Mouse (Mus musculus): ENCODE data around the gene Wdr24.

The Wdr24 gene

DNA sequence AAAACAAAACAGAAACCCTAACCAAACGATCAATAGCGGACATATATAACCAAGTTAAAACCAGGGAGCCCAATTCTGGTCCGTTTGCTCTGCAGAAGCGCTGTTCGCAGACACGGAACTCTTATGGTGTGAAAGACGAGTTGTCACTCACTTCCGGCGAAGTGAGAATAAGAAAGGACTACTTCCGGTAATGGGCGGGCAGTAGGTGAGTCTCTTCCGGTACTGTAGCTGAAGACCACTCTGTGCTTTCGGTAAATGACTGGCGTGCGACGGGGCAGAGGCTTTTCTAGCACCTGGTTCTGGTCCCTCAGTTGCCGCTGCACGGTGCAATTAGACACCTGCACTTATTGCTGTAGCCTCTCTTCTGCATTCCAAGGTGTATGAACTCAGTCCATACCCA lies at the start of gene Wdr24:
Gene Wdr24 (plus strand): TSS at position 176 of the 400 bp plus-strand sequence.
- DNase-seq (ENCODE audit: extremely low read depth, low read depth, low spot score): no peak

DNA sequence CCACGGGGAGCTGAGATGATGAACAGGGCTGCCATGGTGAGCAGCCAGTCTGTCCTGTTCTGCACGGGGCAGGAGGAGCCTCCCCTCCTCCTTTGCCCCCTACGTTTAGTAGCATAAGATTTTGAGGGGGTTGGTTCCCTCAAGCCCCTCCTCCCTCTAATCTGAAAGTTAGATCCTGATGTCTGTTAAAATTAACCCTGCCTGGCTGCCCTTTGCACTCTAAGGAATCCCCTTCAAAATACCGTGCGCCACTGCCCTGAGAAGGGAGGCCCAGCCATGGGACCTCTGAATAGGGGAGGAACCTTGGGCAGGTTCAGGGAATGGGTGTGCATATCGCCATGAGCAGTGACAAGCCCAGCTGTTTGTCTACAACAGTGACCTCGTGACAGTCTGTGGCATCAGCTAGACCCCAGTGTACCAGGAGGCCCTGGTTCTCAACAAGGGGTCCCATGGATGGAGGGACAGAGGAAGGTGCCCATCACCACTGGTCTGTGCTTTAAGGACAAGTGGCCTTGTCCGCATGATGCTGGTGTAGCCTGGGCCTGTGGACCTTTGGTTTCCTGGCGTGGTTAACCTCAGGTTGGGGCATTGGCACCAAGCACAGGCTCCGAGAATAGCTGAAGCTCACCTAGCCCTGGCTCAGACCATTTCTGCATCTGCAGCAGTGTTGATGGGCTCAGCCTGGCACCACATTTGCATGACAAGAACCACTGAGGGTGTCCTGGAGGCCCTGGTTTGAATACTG lies 47.9 kb upstream of the Wdr24 start:
- no peak for DNase-seq (ENCODE audit: extremely low read depth, low read depth, low spot score)

DNA sequence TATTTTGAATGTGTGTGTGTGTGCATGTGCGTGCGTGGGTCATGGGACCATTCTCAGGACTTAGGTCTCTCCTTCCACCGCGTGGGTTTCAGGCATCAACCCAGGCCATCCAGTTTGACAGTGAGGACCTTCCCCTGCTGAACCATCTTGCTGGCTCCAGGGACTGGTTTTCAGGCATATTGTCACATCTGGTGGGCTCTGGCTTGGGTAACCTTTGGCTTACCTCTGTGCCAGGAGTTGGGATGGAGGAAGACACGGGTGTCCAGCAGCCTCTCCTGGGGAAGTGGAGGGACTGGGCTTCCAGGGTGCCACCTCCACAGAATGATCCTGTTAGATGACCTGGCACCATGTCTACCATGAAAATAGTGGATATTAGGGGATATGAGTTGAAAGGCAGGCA lies 45.5 kb upstream of the Wdr24 start:
- DNase-seq (ENCODE audit: extremely low read depth, low read depth, low spot score): no peak

DNA sequence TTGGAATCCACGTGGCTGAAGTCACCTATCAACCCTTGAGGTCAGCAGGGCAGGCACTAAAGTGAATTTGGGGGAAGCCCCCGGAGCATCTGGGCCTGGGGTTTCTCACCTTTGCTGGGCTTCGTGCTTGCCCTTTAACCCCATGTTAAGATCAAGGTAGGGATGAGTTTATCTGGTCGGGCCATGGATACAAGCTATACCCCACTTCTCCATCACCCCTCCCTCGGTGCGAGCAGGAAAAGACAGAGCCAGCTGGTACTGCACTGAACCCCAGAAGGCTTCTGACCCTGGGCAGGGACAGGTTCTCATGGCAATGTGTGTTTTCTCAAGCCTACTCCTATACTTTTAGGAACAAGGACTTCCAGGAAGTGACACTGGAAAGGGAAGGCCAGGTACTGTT lies 42.1 kb upstream of the Wdr24 start:
- DNase-seq (ENCODE audit: extremely low read depth, low read depth, low spot score): no peak

DNA sequence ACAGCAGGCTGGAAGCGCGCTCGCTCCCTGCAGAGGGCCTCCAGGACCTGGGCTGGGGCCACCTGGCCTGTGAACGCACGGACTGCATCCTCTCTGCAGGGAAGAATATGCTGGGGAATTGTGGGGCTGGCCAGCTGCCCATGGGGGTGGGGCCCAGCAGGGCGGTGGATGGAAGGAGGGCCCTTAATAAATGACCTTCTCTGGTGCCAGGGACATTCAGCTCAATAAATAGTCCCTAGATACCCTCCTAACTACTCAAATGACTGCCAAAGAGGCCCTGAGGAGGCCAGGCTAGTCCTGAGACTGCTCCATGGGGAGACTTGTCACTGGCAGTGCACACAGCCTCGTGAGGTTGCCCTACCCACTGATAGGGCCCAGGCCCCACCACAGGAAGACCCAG lies 40.3 kb upstream of the Wdr24 start:
- DNase-seq (ENCODE audit: extremely low read depth, low read depth, low spot score): no peak

DNA sequence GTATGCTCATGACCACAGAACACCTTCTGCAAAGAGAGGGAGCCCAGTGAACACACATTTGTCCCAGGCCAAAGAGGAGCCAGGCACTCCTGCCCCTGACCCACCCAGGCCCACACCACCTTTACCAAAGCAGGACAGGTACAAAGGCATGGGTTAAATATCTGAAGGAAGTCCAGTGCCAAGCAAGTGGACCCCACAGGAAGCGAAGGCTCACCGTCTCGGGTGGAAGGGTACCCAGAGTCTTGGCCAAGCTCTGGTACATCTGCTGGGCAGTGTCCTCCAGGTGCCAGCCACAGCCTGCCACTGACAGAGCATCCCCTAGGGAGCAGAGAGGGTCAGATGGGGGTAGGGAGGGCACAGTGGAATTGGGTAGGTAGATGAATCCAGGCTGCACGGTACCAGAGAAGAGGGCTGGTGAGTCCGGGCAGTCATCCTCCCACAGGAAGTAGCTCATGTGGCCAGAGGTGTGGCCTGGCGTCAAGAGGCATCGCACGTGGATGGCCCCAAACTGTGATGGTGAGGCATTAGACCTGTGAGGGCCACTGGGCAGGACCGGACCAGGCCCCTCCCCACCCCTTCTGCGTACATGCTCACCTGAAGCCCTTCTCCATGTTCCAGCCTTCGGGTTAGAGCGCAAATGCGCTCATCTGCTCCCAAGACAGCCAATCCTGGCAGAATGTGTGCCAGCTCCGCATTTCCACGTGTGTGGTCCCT lies 39.4 kb upstream of the Wdr24 start:
- no peak for DNase-seq (ENCODE audit: extremely low read depth, low read depth, low spot score)

DNA sequence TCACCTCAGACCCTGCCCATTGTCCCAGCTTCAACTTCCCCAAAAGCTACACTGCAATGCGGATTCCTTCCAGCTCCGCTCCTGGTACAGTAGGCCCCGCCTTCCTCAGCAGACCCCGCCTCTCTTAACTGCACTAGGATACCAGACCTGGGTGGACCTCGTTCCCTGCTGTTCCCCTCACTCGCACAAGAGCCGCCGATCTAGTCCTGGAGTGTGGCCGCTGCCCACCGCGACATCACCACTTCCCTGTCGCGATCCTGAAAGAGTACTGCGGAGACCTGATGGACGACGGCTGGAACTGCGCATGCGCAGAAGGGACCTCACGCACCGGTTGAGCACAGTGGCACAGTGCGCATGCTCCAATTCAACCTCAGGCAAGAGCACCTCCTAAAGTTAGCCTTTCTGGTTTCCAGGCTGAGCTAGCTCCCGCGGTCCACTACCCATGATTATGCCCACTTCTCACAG lies 38.1 kb upstream of the Wdr24 start, which contains the start of gene Haghl:
Gene Haghl (minus strand): TSS at position 393 of the 465 bp plus-strand sequence.
- DNase-seq (ENCODE audit: extremely low read depth, low read depth, low spot score): no peak

DNA sequence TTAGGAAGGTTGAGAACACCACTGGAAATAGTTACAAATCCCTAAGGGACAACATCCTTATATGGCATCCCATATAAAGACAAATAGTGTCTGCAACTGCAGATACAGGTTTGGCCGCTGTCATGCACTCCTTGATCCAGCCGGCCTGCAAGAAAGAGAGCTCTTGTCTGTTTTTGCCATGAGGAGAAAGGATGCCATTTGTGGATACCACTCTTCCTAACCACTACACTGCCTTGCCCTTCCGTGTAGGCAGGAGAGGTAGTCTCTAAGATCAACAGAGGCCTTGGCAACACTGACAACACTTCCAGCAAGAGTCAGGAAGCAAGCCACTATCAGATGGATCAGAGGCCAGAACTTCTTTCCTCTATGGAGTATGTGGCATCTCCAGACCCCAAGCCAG lies 37.1 kb upstream of the Wdr24 start, which contains the start of gene Ccdc78:
Gene Ccdc78 (plus strand): TSS at position 301 of the 400 bp plus-strand sequence.
- DNase-seq (ENCODE audit: extremely low read depth, low read depth, low spot score): no peak

DNA sequence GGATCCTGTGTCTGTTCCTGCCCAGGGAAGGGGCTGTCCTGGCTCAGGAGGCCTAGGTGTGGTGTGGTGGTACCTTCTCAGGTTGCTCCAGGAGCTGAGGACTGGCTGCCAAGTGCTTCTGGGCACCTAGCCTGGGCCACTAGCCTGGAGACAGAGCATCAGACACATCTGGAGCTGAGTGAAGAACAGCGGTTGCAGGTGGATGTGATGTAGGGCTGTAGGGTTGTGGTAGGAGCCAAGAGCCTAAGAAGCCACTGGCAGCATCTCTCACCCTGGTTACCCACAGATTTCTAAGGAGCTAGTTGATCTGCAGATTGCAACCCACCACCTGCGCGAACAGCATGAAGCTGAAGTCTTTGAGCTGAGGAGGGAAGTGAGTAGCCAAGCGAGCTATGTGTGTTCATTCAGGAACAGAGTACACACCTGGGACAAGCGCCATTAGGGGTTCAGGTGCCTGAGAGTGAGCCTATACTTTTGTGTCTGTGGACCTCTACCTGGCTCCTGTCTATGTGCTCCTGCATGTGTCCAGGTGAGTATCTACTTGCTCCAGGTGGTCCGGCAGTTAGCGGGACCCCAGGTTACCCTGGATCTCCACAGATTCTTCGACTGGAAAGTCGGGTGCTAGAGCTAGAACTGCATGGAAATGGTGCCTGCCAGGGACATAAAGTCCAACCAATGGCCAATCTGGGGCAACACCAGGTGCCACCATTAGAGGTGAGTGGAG lies 36.5 kb upstream of the Wdr24 start:
- DNase-seq (ENCODE audit: extremely low read depth, low read depth, low spot score): no peak

DNA sequence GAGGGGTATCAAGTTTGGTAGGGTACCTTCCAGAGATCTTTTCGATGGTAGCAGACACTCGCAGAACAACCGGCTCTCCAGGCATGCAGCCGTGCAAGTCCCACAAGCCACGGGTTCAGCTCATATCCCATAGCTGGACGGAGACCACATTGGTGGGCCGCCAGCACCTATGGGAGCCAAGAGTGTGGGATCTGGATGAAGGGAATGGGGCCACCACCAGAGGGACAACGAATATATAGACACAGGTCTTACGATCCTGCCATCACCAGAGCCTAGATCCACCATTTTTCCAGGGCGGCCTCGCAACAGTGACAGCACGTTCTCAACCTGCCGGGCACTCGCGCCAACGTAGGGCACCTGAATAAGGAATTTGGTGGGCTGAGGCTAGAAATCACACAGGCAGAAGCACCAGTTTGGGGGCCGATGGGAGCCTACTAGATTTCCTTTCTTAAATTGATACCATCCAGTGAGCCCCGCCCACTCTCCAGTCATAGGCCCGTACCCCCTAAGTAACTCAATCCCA lies 32.0 kb upstream of the Wdr24 start:
- no peak for DNase-seq (ENCODE audit: extremely low read depth, low read depth, low spot score)

DNA sequence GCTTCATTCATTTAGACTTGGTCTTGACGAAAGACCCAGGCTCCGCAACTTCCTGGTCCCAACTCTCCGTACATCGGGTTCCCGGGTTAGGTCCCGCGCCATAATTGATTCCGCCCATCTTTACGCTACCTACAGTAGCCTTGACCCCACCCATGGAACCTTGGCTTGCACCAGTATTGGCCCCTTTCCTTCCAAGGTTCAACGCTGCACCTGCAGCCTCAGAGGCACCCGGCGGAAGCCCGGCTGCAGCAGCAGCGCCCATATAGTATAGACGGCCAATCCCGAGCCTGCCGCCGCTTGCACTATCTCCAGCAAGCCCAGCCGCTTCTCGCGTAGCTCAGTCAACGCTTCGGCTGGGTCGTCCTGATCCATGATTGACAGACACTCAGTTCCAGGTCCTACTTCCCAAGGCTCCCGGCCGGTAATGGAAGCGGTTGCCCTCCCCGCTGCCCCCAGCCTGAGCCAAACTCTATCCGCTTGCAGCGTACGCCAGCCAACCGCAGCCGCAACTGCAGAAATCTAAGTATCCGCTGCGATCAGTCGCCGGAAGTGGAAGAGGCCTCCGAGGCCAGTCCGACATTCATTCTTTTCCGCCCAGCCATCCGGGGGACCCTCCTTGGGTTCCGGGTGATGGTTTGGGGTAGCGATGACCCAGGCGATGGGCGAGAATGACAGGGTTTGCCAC lies 31.4 kb upstream of the Wdr24 start:
- peak; percentile 19 for DNase-seq (ENCODE audit: extremely low read depth, low read depth, low spot score)

DNA sequence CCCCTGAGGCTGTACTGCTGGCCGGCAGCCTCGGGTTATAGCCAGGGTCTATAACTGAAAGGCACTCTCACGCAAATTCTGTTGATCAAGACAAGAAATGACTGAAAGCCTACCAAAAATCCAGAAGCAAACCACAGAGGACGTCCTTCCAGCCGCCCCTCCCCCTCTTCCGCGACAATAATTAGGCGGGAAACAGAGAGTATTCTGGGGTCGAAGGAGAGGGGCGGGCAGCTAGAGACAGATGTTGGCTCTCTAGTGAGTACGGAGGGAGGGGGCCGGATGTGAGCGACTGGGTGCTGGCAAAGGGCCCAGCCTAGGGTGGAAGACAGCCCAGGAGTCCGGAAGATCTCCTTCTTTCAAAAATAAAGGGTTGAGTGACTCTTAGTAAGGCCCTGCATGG lies 30.8 kb upstream of the Wdr24 start, which contains the start of gene Fam173a:
Gene Fam173a (minus strand): TSS at position 287 of the 400 bp plus-strand sequence.
- DNase-seq (ENCODE audit: extremely low read depth, low read depth, low spot score): no peak

DNA sequence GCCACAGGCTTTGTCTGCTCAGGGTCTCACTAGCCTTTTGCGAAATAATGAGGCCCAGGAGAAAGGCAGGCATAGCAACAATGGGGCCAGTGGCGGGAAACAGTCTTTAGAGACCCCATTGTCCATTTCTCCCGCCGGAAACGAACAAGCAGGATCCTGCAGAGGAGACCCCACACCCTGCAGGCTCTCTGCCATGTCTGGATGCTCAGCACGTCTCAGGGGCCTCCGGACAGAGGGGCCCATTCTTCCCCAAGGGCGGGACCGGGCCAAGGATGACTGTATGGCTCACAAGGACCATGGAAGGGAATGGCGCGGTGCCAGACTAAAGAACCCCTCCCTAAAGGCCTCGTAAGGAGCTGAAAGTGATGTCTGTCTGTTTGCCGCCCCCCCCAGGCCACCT lies 29.2 kb upstream of the Wdr24 start:
- DNase-seq (ENCODE audit: extremely low read depth, low read depth, low spot score): no peak

DNA sequence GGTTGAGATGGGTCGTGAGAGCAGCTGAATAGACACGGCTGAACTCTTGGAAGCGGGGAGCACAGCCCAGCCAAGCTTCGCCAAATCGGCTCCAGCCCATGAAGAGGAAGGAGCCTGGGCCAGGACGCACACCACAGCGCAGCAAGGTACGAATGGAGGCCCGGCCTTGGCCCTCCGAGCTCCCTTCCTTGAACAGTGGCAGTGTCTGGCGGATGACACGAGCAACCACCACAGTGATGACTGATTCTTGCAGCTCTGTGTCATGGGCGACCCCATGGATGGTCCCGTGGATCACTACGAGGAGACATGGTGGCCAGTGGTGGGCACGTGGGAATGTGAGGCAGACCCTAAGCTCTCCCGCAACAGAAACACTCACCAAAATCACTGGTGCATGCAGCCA lies 28.4 kb upstream of the Wdr24 start:
- DNase-seq (ENCODE audit: extremely low read depth, low read depth, low spot score): no peak

DNA sequence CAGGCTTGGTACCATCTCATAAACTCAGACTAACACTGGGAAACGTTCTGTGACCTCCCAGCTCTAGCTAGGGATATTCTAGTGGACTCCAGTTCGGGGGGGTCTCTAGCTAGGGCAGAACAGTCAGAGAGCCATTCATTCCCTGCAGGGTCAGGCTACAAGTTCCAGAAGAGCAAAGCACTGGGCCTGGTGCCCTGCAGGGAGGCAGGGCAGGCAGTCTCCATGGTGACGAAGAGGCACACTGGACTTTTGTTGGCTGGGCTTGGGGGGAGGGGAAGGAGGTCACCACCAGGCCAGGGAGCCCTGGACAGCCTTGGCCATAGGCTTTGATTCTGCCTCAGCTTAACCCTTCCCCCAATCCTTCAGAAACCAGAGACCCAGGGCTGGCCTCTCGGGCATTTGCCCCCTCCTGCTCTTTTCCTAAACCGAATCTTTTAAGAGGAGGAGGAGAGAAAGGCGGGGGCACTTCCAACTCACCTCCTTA lies 27.8 kb upstream of the Wdr24 start, which contains the start of gene AC134908.4:
Gene AC134908.4 (minus strand): TSS at position 51 of the 484 bp plus-strand sequence.
- DNase-seq (ENCODE audit: extremely low read depth, low read depth, low spot score): no peak

DNA sequence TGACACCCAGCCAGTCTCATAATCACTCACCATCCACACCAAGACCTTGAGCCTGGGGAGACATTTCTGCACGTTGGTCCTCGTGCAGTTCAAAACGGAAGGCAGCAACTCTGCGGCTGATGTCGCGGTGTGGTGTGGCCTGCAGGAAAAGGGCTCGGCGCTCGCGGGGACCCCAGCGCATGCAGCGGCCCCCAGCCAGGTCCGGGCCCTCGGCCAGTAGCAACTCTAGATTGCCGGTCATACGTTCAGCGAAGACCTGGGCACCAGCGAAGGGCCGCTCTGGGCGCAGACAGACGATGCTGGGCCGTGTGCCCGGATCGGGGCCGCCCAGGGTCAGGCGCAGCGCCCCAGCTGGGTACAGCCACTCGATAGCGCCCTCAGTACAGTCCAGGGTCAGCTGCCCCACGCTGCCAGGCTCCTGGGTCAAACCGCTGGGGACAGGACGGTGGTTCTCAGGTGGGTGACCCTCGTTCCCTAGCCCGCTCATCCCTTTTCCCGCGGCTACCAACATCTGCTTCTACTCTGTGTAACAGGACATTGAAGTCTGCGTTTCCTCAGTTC lies 27.1 kb upstream of the Wdr24 start:
- DNase-seq (ENCODE audit: extremely low read depth, low read depth, low spot score): no peak

DNA sequence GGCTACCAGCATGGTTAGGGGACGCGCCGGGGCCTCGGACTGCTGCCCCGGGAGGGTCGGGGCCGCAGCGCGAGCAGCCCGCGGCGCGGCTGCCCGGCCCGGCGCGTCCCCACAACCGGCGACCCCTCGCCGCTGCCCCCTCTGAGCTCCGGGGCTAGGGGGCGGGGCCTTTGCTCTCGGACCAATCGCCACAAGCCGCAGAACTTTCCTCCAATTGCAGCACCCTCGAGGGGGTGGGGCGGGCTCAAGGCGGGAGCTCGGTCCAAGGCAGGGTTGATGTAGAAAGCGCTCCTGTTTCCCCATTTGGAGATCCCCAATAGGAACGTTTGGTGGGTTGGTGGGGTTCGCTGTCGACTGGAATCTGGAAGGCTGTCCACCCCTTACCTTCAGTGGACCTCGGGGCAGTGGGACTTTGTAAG lies 26.5 kb upstream of the Wdr24 start, which contains the start of gene Metrn:
Gene Metrn (minus strand): TSS at position 186 of the 419 bp plus-strand sequence.
- no peak for DNase-seq (ENCODE audit: extremely low read depth, low read depth, low spot score)

DNA sequence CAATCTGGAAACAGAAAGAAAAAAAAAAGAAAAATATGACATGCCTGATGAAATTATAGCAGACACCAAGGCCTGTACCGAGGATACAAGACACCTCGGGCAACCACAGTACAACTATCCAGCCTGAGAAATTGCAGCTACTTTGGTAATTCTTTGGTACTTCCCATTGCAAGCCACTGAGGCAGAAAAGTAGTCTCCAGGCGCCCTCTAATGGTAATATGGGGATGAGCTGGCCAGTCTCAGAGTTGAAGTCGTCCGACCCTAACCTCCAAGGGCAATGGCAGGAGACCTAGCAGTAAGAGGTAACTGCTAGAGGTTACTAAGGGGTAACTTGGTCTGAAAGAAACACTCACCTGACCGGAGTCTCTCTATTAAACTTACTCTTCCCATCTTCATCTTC lies 22.4 kb upstream of the Wdr24 start:
- no peak for DNase-seq (ENCODE audit: extremely low read depth, low read depth, low spot score)

DNA sequence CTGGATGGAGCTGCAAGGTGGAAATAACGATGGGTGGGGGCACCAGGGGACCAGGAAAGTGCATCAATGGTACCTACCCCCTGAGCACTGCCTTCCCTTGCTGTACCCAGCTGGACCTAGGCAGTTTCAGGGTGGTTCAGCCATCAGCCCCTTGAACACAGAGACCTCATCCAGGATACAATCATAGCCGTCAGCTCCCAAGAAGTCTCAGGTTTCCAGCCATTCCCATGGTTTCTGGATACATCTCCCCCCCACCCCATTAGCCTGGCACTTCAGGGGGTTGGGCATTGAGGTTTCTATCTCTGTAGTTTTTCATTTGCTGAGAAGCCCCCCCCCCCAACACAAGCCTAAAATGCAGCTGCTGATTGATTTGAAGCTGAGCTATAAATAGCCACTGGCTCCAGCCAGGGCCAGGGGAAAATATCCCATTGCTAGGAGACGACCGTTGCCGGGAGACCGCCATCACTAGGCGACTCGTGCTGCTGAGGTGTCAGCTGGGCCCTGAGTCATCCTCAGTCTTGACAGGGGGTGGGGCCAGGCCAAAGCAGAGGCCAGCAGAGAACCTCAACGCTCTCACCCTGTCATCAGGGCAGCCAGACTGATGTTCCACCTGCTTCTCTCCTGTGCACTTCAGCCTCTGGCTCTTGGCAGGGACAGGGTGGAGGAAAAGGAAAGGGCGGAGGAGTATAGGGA lies 20.5 kb upstream of the Wdr24 start:
- no peak for DNase-seq (ENCODE audit: extremely low read depth, low read depth, low spot score)
